Mouse (Mus musculus): ENCODE data around the gene Plekho2.

- TF ChIP-seq POLR2AphosphoS2 (IDR thresholded peaks at IDR 0.05; ENCODE audit: insufficient read length, low read depth) (no peak), POLR2A (IDR thresholded peaks at IDR 0.05; ENCODE audit: insufficient read length, low read depth) (no peak), MYOD1 (IDR thresholded peaks at IDR 0.05; ENCODE audit: control insufficient read depth in 1 of 3, insufficient read length in 2 of 3, low read depth in 2 of 3) (peak in 1 of 3 experiments; percentile 20), TCF3 (IDR thresholded peaks at IDR 0.05; ENCODE audit: insufficient read length, low read depth) (no peak), USF1 (IDR thresholded peaks at IDR 0.05; ENCODE audit: low read depth) (no peak), MAX (IDR thresholded peaks at IDR 0.05; ENCODE audit: low read depth) (no peak), TCF12 (IDR thresholded peaks at IDR 0.05; ENCODE audit: insufficient read depth, poor library complexity, severe bottlenecking) (no peak)
These were observed 43.3 kb downstream of the Plekho2 start for GRCm38 (mm10) chr9:65536491-65536890.
